Mouse (Mus musculus) liver, postnatal 0 days (tissue): ENCODE data around the gene Ly9.

ENCODE experiments used
- CTCF ChIP-seq: sonication (generic); IDR thresholded peaks from 2 replicates; pipeline ENCODE4 v1.5.1; 2016; ENCODE audit warnings: antibody characterized with exemption, low read depth
- EP300 ChIP-seq: IDR thresholded peaks from 2 replicates; pipeline ENCODE4 v1.6.1; 2016; ENCODE audit warnings: antibody characterized with exemption, low read depth, mild to moderate bottlenecking

- TF ChIP-seq CTCF (no peak), EP300 (peak; percentile 63; the same call in 1 of the 2 replicates)
Observed at GRCm38 (mm10) chr1:171584584-171584983, 22.6 kb downstream of the Ly9 start.
